ENCODE assay signal across 18 mouse cellular contexts in the genomic region with DNA sequence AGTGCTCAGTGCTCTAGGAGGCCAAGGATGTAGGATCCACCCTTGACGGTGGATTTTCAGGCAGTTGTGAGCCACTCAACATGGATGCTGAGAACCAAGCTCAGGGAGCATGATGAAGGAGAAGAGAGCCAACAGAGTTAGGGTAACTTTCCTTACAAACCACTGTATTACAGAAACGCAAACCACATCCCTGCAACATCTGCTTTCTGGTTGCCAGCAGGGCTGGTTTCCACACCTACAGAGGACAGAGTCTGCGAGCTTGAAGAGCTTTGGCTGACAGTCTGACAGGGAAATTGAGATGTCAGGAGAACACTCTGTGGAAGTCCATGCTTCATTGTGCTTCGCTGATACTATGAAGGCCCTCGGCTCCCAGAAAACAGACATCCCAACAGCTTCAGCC. TPM values are rescaled to one million over a fixed set of nuclear protein-coding genes. Genes with fewer than 3 reads are reported as not detected.
DNase-seq lines count a peak whose midpoint lies in the region; ATAC-seq and TF ChIP-seq lines count a peak whose summit lies in the region.
"Had no signal": no experiment of that assay in that cellular context is flagged by ENCODE, and none has a peak within 500 bp of the region (broad histone marks: within the 10 kb centered on the region; RNA-seq: fewer than 3 reads in every experiment).

No protein-coding gene starts in this region.

- no peak overlapping the region for H3K9ac ChIP-seq in liver, embryonic 12.5 days
- H3K9ac ChIP-seq in embryonic facial prominence, embryonic 11.5 days (replicated peaks; ENCODE audit: low read length): no peak overlapping the region
- no peak overlapping the region for H3K9ac ChIP-seq in liver, postnatal 0 days (replicated peaks)
- H3K9ac ChIP-seq: lung, embryonic 14.5 days; stomach, embryonic 15.5 days had no signal

- DNase-seq in liver: no peak
- no peak for DNase-seq in embryonic facial prominence, embryonic 11.5 days (ENCODE audit: low spot score)
- DNase-seq in induced T-regulatory cell, adult 2 months (ENCODE audit: low read depth): peak; percentile 16
- peak; percentile 32 for DNase-seq in liver, postnatal 0 days
- no peak for DNase-seq in left cerebral cortex, postnatal 14 days (ENCODE audit: low spot score in 2 of 2)
- DNase-seq: adrenal gland, adult 8-10 months; cerebellum, adult 2 months; embryo, embryonic 11 days; heart, adult 18-20 months; heart, postnatal 36 days; lung, embryonic 14.5 days; thymus, postnatal 14 days had no signal

- intact Hi-C loops in left cerebral cortex, postnatal 14 days (cut with DNase I): no loop called here

- no peaks in the 10 kb centered on the region for H3K36me3 ChIP-seq in liver, embryonic 12.5 days
- H3K36me3 ChIP-seq in embryonic facial prominence, embryonic 11.5 days (replicated peaks; ENCODE audit: control insufficient read depth, insufficient read depth, low read depth, low read length): no peaks in the 10 kb centered on the region
- no peaks in the 10 kb centered on the region for H3K36me3 ChIP-seq in liver, postnatal 0 days (replicated peaks; ENCODE audit: insufficient read depth, low read length)
- H3K36me3 ChIP-seq: midbrain, embryonic 10.5 days; stomach, embryonic 15.5 days had no signal

- H3K4me2 ChIP-seq in liver, embryonic 12.5 days: peak overlapping the region; percentile 21; the same call in 1 of the 2 replicates
- no peak overlapping the region for H3K4me2 ChIP-seq in embryonic facial prominence, embryonic 11.5 days (ENCODE audit: low read depth, low read length)
- peak overlapping the region; percentile 27; the same call in 1 of the 2 replicates for H3K4me2 ChIP-seq in liver, postnatal 0 days (ENCODE audit: low read depth, low read length)
- H3K4me2 ChIP-seq: lung, embryonic 14.5 days; stomach, embryonic 15.5 days had no signal

- H3K9me3 ChIP-seq in liver, embryonic 12.5 days (replicated peaks): no peaks in the 10 kb centered on the region
- no peaks in the 10 kb centered on the region for H3K9me3 ChIP-seq in embryonic facial prominence, embryonic 11.5 days (replicated peaks; ENCODE audit: control insufficient read depth, low read length)
- H3K9me3 ChIP-seq in liver, postnatal 0 days (ENCODE audit: low read length): no peaks in the 10 kb centered on the region
- H3K9me3 ChIP-seq: midbrain, embryonic 10.5 days; stomach, embryonic 15.5 days had no signal

- 48% methylated on average over 5 of the region's 5 CpGs for WGBS in liver, embryonic 12.5 days (ENCODE audit: insufficient replicate concordance)
- 65% methylated on average over 5 of the region's 5 CpGs for WGBS in embryonic facial prominence, embryonic 11.5 days
- WGBS in liver, postnatal 0 days (ENCODE audit: insufficient replicate concordance): 60% methylated on average over 5 of the region's 5 CpGs

- TF ChIP-seq EP300 in liver, postnatal 0 days (IDR thresholded peaks at IDR 0.05; ENCODE audit: low read depth): no peak

- peaks cover 71% of the 10 kb centered on the region for H3K4me1 ChIP-seq in liver, embryonic 12.5 days
- peaks cover 8% of the 10 kb centered on the region for H3K4me1 ChIP-seq in embryonic facial prominence, embryonic 11.5 days (ENCODE audit: control insufficient read depth, insufficient read depth, low read length)
- H3K4me1 ChIP-seq in liver, postnatal 0 days (ENCODE audit: insufficient read depth): peaks cover 18% of the 10 kb centered on the region

- ATAC-seq in liver, embryonic 12.5 days: no peak
- no peak for ATAC-seq in embryonic facial prominence, embryonic 11.5 days (replicated peaks; ENCODE audit: insufficient number of reproducible peaks, low FRiP score, low TSS enrichment, low read depth)
- ATAC-seq in liver, postnatal 0 days: no peak
- no peak for ATAC-seq in frontal cortex, adult (ENCODE audit: low TSS enrichment)
- ATAC-seq: CD4-positive, CD25-positive, alpha-beta regulatory T cell, adult 4 months had no signal

- H3K27ac ChIP-seq in liver, embryonic 12.5 days: peak overlapping the region; percentile 39; the same call in 1 of the 2 replicates
- peak overlapping the region; percentile 95 for H3K27ac ChIP-seq in embryonic facial prominence, embryonic 11.5 days (replicated peaks; ENCODE audit: low read depth, low read length)
- H3K27ac ChIP-seq in liver, postnatal 0 days (ENCODE audit: low read depth): peak overlapping the region; percentile 68
- H3K27ac ChIP-seq: kidney, postnatal 0 days; midbrain, embryonic 10.5 days; stomach, embryonic 15.5 days had no signal

- no peaks in the 10 kb centered on the region for H3K27me3 ChIP-seq in liver, embryonic 12.5 days (replicated peaks)
- no peaks in the 10 kb centered on the region for H3K27me3 ChIP-seq in embryonic facial prominence, embryonic 11.5 days (ENCODE audit: control insufficient read depth, insufficient read depth, low read length)
- H3K27me3 ChIP-seq in liver, postnatal 0 days (ENCODE audit: insufficient read depth, low read length): no peaks in the 10 kb centered on the region
- H3K27me3 ChIP-seq: stomach, embryonic 15.5 days had no signal

- H3K4me3 ChIP-seq in liver, embryonic 12.5 days: no peak overlapping the region
- no peak overlapping the region for H3K4me3 ChIP-seq in embryonic facial prominence, embryonic 11.5 days (ENCODE audit: low read depth, low read length)
- H3K4me3 ChIP-seq in liver, postnatal 0 days (ENCODE audit: low read depth, low read length): no peak overlapping the region
- H3K4me3 ChIP-seq: midbrain, embryonic 10.5 days; stomach, embryonic 15.5 days had no signal

- no peak for TF ChIP-seq CTCF in liver, postnatal 0 days (IDR thresholded peaks at IDR 0.05; ENCODE audit: low read depth)

RNA-seq across cellular contexts. Expression of a gene that starts 3.3 kb away (rescaled TPM):
- polyA plus RNA-seq in liver, embryonic 12.5 days (2016; fragmentation: Nextera tagmentation; extraction: Ambion mirVana): 27.4 and 28.8 TPM in 2 replicates
- 50.7 and 54.7 TPM in 2 replicates for polyA plus RNA-seq in embryonic facial prominence, embryonic 11.5 days (2014; fragmentation: Nextera tagmentation; extraction: Ambion mirVana)
- 24.1 and 24.6 TPM in 2 replicates for polyA plus RNA-seq in liver, postnatal 0 days (2015; fragmentation: Nextera tagmentation; extraction: Ambion mirVana)
- 10 to 100 TPM; 16.0 to 16.1 TPM for total RNA-seq in left cerebral cortex, postnatal 14 days (2021)

Comparison
In these comparisons a context has a peak if more than half of its experiments do, and no peak if none do; other contexts are left out.
1. DNase-seq: peak in induced T-regulatory cell, adult 2 months (single experiment) and liver, postnatal 0 days (single experiment); none in liver (single experiment), embryonic facial prominence, embryonic 11.5 days (single experiment) and left cerebral cortex, postnatal 14 days (0 of 2).
2. H3K27ac ChIP-seq: peak in every context shown above with its lines; median percentile 95 in embryonic facial prominence, embryonic 11.5 days; 68 in liver, postnatal 0 days; 39 in liver, embryonic 12.5 days.